Mouse (Mus musculus) T-helper 1 cell (primary cell): ENCODE results near the gene Rerg.

Experiments
- in situ Hi-C: fragments of 300-600 bp; cut with MboI, MseI; formaldehyde crosslinking; loops from one replicate; pipeline ENCODE4 v1.15.1; 2025; ENCODE audit warnings: high pct_unique_total_duplicates

The Rerg gene

GRCm38 (mm10) chr6:137025461-137025860 is 144.8 kb downstream of the Rerg start:
- in situ Hi-C loops, result no loop called here

GRCm38 (mm10) chr6:137024541-137024940 is 145.8 kb downstream of the Rerg start:
- in situ Hi-C loops, result no loop called here

GRCm38 (mm10) chr6:137017216-137017973 is 152.9 kb downstream of the Rerg start:
- in situ Hi-C loops, result loop anchor here (10.0 kb wide), 2 partner anchors 393 to 1293 kb away; no protein-coding TSS in a partner anchor

GRCm38 (mm10) chr6:137014346-137014745 is 156.0 kb downstream of the Rerg start:
- in situ Hi-C loops, result loop anchor here (10.0 kb wide), 2 partner anchors 390 to 1290 kb away; no protein-coding TSS in a partner anchor

GRCm38 (mm10) chr6:137011187-137011586 is 159.1 kb downstream of the Rerg start:
- in situ Hi-C loops, result loop anchor here (10.0 kb wide), 2 partner anchors 386 to 1286 kb away; no protein-coding TSS in a partner anchor
